Mouse (Mus musculus) mesoderm, embryonic 11.5 days (tissue): ENCODE results near the gene Cep57l1.

Experiments
- DNase-seq: peaks from one replicate; pipeline ENCODE4 v3.0.0-alpha.2; 2012; ENCODE audit warnings: low read depth, low spot score

Gene Cep57l1

DNA sequence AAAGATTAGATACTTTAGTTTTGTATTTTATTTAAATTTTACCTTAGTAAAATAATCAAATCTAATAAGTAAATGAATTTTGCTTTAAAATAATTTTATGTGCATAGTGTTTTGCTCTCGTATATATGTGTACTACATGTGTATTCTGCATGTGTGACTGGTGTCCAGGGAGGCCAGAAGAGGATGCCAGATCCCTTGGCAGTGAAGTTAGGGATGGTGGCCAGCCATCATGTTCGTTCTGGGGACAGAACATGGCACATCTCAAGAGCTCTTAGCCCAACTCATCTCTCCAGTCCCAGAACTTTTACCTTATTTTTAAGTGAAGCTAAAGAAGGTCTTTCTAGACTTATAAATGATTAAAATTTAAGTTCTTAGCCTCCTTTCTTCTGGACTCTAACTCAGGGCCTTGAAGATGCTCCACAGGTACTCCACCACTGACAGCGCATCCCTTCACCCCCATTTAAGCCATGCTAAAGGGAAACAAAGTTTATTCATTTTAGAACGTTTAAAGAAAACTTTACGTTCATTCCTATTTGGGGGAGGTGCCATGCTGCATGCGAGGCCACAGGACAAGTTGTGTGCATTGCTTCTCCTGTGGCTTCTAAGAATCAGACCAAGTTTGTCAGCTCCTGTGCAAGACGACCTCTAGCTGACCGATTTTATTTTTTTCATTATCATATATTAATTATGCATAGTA is 8.5 kb upstream of the Cep57l1 start:
- DNase-seq, result no peak

DNA sequence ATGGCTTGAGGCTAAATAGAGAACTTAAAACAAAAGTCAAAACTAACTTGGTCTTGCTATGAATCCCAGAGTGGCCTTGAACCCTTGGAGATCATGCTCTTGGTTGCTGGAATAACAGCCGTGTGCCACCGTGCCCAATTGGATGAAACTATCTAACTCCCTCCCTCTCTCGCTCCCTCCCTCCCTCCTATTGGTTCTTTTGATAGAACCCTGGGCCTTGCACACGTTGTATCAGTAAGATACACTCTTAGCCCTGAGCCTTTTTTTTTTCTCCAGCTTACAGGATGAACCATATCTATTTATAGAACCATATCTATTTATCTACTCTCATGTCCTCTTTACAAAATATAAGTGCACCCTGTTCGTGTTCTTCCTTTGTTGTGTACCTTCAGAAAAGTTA is 6.8 kb upstream of the Cep57l1 start:
- DNase-seq, result no peak

GRCm38 (mm10) chr10:41814305-41814853 is 4.7 kb upstream of the Cep57l1 start:
- no peak for DNase-seq

- DNase-seq, result no peak
Observed at GRCm38 (mm10) chr10:41812566-41812965, 2.9 kb upstream of the Cep57l1 start.

GRCm38 (mm10) chr10:41810564-41811455 is 1.1 kb upstream of the Cep57l1 start:
- DNase-seq, result peak; percentile 11

- no peak for DNase-seq
Observed at GRCm38 (mm10) chr10:41809080-41809770, 446 bp downstream of the Cep57l1 start.

DNA sequence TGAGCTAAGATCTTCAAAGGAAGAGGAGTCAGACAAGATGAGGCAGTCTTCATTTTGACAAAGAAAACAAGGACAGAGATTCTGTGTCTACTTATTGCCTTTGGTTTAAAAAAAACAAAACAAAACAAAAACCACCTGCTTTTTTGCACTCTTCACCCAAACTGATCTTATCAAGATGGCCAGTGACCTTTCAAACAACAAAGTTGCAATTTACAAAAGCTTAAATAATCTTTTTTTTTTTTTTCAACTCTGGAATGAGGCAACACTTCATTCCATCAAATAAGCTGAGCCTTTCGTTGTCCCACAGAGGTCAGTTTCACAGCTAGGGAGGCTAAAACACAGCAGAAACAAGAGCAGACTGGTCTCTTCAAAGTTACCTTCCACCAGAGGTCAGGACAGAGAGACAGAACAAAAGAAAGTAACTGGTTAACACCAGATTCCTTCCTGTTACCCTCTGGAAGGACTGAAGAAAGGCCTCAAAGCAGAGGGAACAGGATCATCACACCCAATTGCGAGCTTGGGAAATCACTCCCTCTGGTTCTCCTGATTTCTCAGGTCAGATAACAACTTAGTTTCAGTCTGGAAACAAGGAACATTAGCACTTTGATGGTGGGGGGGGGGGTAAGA is 3.8 kb downstream of the Cep57l1 start:
- no peak for DNase-seq

GRCm38 (mm10) chr10:41804711-41805110 is 5.0 kb downstream of the Cep57l1 start:
- DNase-seq, result no peak

GRCm38 (mm10) chr10:41803467-41803866 is 6.2 kb downstream of the Cep57l1 start:
- DNase-seq, result no peak

GRCm38 (mm10) chr10:41797253-41797652 is 12.4 kb downstream of the Cep57l1 start:
- DNase-seq, result no peak

GRCm38 (mm10) chr10:41792375-41792774 is 17.3 kb downstream of the Cep57l1 start:
- no peak for DNase-seq

GRCm38 (mm10) chr10:41767254-41767653 is 42.4 kb downstream of the Cep57l1 start:
- no peak for DNase-seq

- DNase-seq, result peak; percentile 11
Observed at GRCm38 (mm10) chr10:41766280-41766679, 43.4 kb downstream of the Cep57l1 start.

GRCm38 (mm10) chr10:41765586-41765985 is 44.1 kb downstream of the Cep57l1 start:
- DNase-seq, result no peak

- DNase-seq, result no peak
Observed at GRCm38 (mm10) chr10:41763741-41764385, 45.8 kb downstream of the Cep57l1 start.

- no peak for DNase-seq
Observed at GRCm38 (mm10) chr10:41760866-41761265, 48.8 kb downstream of the Cep57l1 start.

- DNase-seq, result no peak
Observed at GRCm38 (mm10) chr10:41758041-41758440, 51.6 kb downstream of the Cep57l1 start.

DNA sequence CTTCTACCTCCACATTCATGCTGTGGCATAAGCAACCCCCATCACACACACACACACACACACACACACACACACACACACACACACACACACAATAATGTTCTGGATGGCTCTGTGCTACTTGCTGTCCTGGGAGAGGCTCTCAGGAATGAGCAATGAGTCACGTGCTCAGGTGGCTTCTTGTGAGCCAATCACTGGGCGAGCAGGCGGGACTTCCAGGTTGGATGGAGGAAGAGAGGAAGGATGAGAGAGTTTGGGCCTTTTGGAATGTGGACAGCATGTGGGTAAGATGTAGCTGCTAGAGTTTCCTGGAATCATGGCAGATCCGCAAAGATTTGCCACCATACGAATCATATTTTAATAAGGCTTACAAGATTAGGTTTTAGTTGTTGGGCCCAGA is 52.4 kb downstream of the Cep57l1 start:
- DNase-seq, result no peak

DNA sequence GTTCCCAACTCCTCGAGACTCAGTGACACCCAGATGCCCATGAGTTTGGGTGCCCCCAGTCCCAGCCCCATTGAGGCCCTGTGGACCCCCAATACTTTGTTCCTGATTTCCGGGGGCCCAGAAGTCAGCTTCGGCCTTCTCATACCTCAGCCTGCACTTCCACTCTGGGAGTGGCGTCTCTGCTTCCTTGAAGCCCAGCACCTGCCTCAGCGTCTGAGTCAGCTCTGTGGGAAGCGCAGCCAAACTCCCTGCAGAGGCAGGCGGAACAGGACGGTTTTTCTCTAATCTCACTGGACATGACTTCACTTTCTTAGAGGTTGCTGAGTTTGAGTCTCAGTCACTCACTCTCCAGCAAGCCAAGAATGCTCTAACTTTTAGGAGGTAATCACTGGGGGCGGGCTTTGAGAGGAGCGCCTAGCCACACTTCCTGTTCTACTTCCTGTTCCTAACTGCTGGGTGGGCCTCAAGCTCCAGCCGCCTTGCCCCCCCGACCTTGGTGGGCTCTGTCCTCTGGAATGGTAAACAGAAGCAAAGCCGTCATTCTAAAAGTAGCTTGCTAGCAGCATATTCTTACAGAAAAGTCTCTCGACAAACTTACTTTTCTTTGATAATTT is 57.7 kb downstream of the Cep57l1 start:
- no peak for DNase-seq

- DNase-seq, result no peak
Observed at GRCm38 (mm10) chr10:41749306-41749705, 60.4 kb downstream of the Cep57l1 start.

- no peak for DNase-seq
Observed at GRCm38 (mm10) chr10:41746554-41746953, 63.1 kb downstream of the Cep57l1 start.
